Mouse (Mus musculus): ENCODE data around the gene Itpk1. TPM values are rescaled to one million over a fixed set of nuclear protein-coding genes. Genes with fewer than 3 reads are reported as not detected.
A peak's percentile ranks its signal among the peaks of the same experiment; 100 is the strongest.

Itpk1 gene
- polyA plus RNA-seq (2014; fragmentation: Nextera tagmentation; extraction: Ambion mirVana): 24.0 and 30.1 TPM in 2 replicates

- no peaks in the 10 kb centered on the region for H3K27me3 ChIP-seq (ENCODE audit: control insufficient read depth, insufficient read depth, low read length)
- peak within 1 kb of the TSS; percentile 89 for H3K27ac ChIP-seq (replicated peaks; ENCODE audit: low read depth, low read length)
- H3K4me1 ChIP-seq (ENCODE audit: control insufficient read depth, insufficient read depth, low read length): peaks cover 28% of the 10 kb centered on the region
- under 1% methylated on average over 77 of the region's 105 CpGs for WGBS
- H3K9me3 ChIP-seq (ENCODE audit: control insufficient read depth, low read length): no peaks in the 10 kb centered on the region
- peak; percentile 88 for DNase-seq
- no peaks in the 10 kb centered on the region for H3K36me3 ChIP-seq (ENCODE audit: control insufficient read depth, insufficient read depth, low read length)
- H3K4me3 ChIP-seq (replicated peaks; ENCODE audit: low read depth, low read length): peak within 1 kb of the TSS; percentile 67
- peak within 1 kb of the TSS; percentile 79 for H3K4me2 ChIP-seq (ENCODE audit: low read length)
- peak within 1 kb of the TSS; percentile 73 for H3K9ac ChIP-seq (replicated peaks; ENCODE audit: low read length)
- peak; percentile 84 for ATAC-seq (ENCODE audit: low FRiP score, low TSS enrichment)
Measured at GRCm38 (mm10) chr12:102704457-102705198, at the start of gene Itpk1. Gene Itpk1, minus strand, starts transcription at chr12:102704930.

- Histone ChIP-seq H3K27me3 (ENCODE audit: control insufficient read depth, insufficient read depth, low read length) (no peaks in the 10 kb centered on the region), H3K9ac (replicated peaks; ENCODE audit: low read length) (no peak overlapping the region), H3K36me3 (ENCODE audit: control insufficient read depth, insufficient read depth, low read length) (peaks cover 18% of the 10 kb centered on the region), H3K4me3 (replicated peaks; ENCODE audit: low read depth, low read length) (no peak overlapping the region), H3K9me3 (ENCODE audit: control insufficient read depth, low read length) (no peaks in the 10 kb centered on the region), H3K27ac (replicated peaks; ENCODE audit: low read depth, low read length) (no peak overlapping the region), H3K4me2 (ENCODE audit: low read length) (no peak overlapping the region), H3K4me1 (ENCODE audit: control insufficient read depth, insufficient read depth, low read length) (peaks cover 9% of the 10 kb centered on the region)
- 87% methylated on average over 3 of the region's 3 CpGs for WGBS
- ATAC-seq (ENCODE audit: low FRiP score, low TSS enrichment) (no peak), DNase-seq (no peak)
Measured at GRCm38 (mm10) chr12:102748256-102748655, 43.5 kb upstream of the Itpk1 start.

GRCm38 (mm10) chr12:102744839-102745238 lies 40.1 kb upstream of the Itpk1 start:
- DNase-seq: no peak

GRCm38 (mm10) chr12:102743589-102744574 lies 39.2 kb upstream of the Itpk1 start, which contains the start of the genes Moap1 and Tmem251:
Gene Moap1, minus strand, starts transcription at chr12:102743661.
Gene Tmem251, plus strand, starts transcription at chr12:102743762.
- H3K4me1 ChIP-seq (ENCODE audit: control insufficient read depth, insufficient read depth, low read length): peaks cover 20% of the 10 kb centered on the region
- under 1% methylated on average over 63 of the region's 63 CpGs for WGBS
- H3K4me2 ChIP-seq (ENCODE audit: low read length): peak within 1 kb of the TSS; percentile 86
- DNase-seq (peak; percentile 96), ATAC-seq (ENCODE audit: low FRiP score, low TSS enrichment) (peak; percentile 97)
- H3K4me3 ChIP-seq (replicated peaks; ENCODE audit: low read depth, low read length): peak within 1 kb of the TSS; percentile 84
- H3K27ac ChIP-seq (replicated peaks; ENCODE audit: low read depth, low read length): peak within 1 kb of the TSS; percentile 93
- H3K27me3 ChIP-seq (ENCODE audit: control insufficient read depth, insufficient read depth, low read length): no peaks in the 10 kb centered on the region
- H3K9me3 ChIP-seq (ENCODE audit: control insufficient read depth, low read length): no peaks in the 10 kb centered on the region
- peaks cover 21% of the 10 kb centered on the region for H3K36me3 ChIP-seq (ENCODE audit: control insufficient read depth, insufficient read depth, low read length)
- peak within 1 kb of the TSS; percentile 93 for H3K9ac ChIP-seq (replicated peaks; ENCODE audit: low read length)

More at GRCm38 (mm10) chr12:102744839-102745238, 40.1 kb upstream of the Itpk1 start:
- Histone ChIP-seq H3K27me3 (ENCODE audit: control insufficient read depth, insufficient read depth, low read length) (no peaks in the 10 kb centered on the region), H3K36me3 (ENCODE audit: control insufficient read depth, insufficient read depth, low read length) (peaks cover 21% of the 10 kb centered on the region), H3K4me3 (replicated peaks; ENCODE audit: low read depth, low read length) (no peak overlapping the region), H3K9ac (replicated peaks; ENCODE audit: low read length) (no peak overlapping the region), H3K4me2 (ENCODE audit: low read length) (peak overlapping the region; percentile 86), H3K4me1 (ENCODE audit: control insufficient read depth, insufficient read depth, low read length) (peaks cover 20% of the 10 kb centered on the region), H3K9me3 (ENCODE audit: control insufficient read depth, low read length) (no peaks in the 10 kb centered on the region), H3K27ac (replicated peaks; ENCODE audit: low read depth, low read length) (no peak overlapping the region)
- no peak for ATAC-seq (ENCODE audit: low FRiP score, low TSS enrichment)
- 65% methylated on average over 6 of the region's 6 CpGs for WGBS

GRCm38 (mm10) chr12:102743036-102743588 lies 38.4 kb upstream of the Itpk1 start:
- peak overlapping the region; percentile 93 for H3K9ac ChIP-seq (replicated peaks; ENCODE audit: low read length)
- under 1% methylated on average over 33 of the region's 33 CpGs for WGBS
- peak overlapping the region; percentile 93 for H3K27ac ChIP-seq (replicated peaks; ENCODE audit: low read depth, low read length)
- H3K27me3 ChIP-seq (ENCODE audit: control insufficient read depth, insufficient read depth, low read length): no peaks in the 10 kb centered on the region
- H3K4me3 ChIP-seq (replicated peaks; ENCODE audit: low read depth, low read length): peak overlapping the region; percentile 84
- H3K4me2 ChIP-seq (ENCODE audit: low read length): peak overlapping the region; percentile 86
- ATAC-seq (ENCODE audit: low FRiP score, low TSS enrichment) (peak; percentile 68), DNase-seq (no peak)
- peaks cover 17% of the 10 kb centered on the region for H3K36me3 ChIP-seq (ENCODE audit: control insufficient read depth, insufficient read depth, low read length)
- no peaks in the 10 kb centered on the region for H3K9me3 ChIP-seq (ENCODE audit: control insufficient read depth, low read length)
- H3K4me1 ChIP-seq (ENCODE audit: control insufficient read depth, insufficient read depth, low read length): peaks cover 20% of the 10 kb centered on the region

- WGBS: 90% methylated on average over 7 of the region's 7 CpGs
- ATAC-seq (ENCODE audit: low FRiP score, low TSS enrichment) (no peak), DNase-seq (no peak)
- H3K4me3 ChIP-seq (replicated peaks; ENCODE audit: low read depth, low read length): no peak overlapping the region
- peaks cover 20% of the 10 kb centered on the region for H3K4me1 ChIP-seq (ENCODE audit: control insufficient read depth, insufficient read depth, low read length)
- H3K4me2 ChIP-seq (ENCODE audit: low read length): peak overlapping the region; percentile 86
- no peak overlapping the region for H3K27ac ChIP-seq (replicated peaks; ENCODE audit: low read depth, low read length)
- H3K9me3 ChIP-seq (ENCODE audit: control insufficient read depth, low read length): no peaks in the 10 kb centered on the region
- 0 out of 2 replicates have a peak overlapping the region, but pooled peaks have one; percentile 93 for H3K9ac ChIP-seq (replicated peaks; ENCODE audit: low read length)
- peaks cover 10% of the 10 kb centered on the region for H3K36me3 ChIP-seq (ENCODE audit: control insufficient read depth, insufficient read depth, low read length)
- H3K27me3 ChIP-seq (ENCODE audit: control insufficient read depth, insufficient read depth, low read length): no peaks in the 10 kb centered on the region
Measured at GRCm38 (mm10) chr12:102742056-102742455, 37.3 kb upstream of the Itpk1 start.

- H3K27me3 ChIP-seq (ENCODE audit: control insufficient read depth, insufficient read depth, low read length): no peaks in the 10 kb centered on the region
- H3K27ac ChIP-seq (replicated peaks; ENCODE audit: low read depth, low read length): no peak overlapping the region
- no peaks in the 10 kb centered on the region for H3K9me3 ChIP-seq (ENCODE audit: control insufficient read depth, low read length)
- no peak overlapping the region for H3K9ac ChIP-seq (replicated peaks; ENCODE audit: low read length)
- H3K4me2 ChIP-seq (ENCODE audit: low read length): no peak overlapping the region
- ATAC-seq (ENCODE audit: low FRiP score, low TSS enrichment): no peak
- 67% methylated on average over 3 of the region's 3 CpGs for WGBS
- peak; percentile 62 for DNase-seq
- no peak overlapping the region for H3K4me3 ChIP-seq (replicated peaks; ENCODE audit: low read depth, low read length)
- peaks cover 3% of the 10 kb centered on the region; the same call in 1 of the 2 replicates for H3K36me3 ChIP-seq (ENCODE audit: control insufficient read depth, insufficient read depth, low read length)
- peaks cover 20% of the 10 kb centered on the region for H3K4me1 ChIP-seq (ENCODE audit: control insufficient read depth, insufficient read depth, low read length)
Measured at GRCm38 (mm10) chr12:102740285-102740684, 35.6 kb upstream of the Itpk1 start.

- ATAC-seq (ENCODE audit: low FRiP score, low TSS enrichment) (no peak), DNase-seq (no peak)
- H3K9me3 ChIP-seq (ENCODE audit: control insufficient read depth, low read length): no peaks in the 10 kb centered on the region
- peaks cover 3% of the 10 kb centered on the region; the same call in 1 of the 2 replicates for H3K36me3 ChIP-seq (ENCODE audit: control insufficient read depth, insufficient read depth, low read length)
- H3K4me2 ChIP-seq (ENCODE audit: low read length): no peak overlapping the region
- no peak overlapping the region for H3K9ac ChIP-seq (replicated peaks; ENCODE audit: low read length)
- WGBS: 85% methylated on average over 5 of the region's 5 CpGs
- no peak overlapping the region for H3K27ac ChIP-seq (replicated peaks; ENCODE audit: low read depth, low read length)
- H3K27me3 ChIP-seq (ENCODE audit: control insufficient read depth, insufficient read depth, low read length): no peaks in the 10 kb centered on the region
- H3K4me1 ChIP-seq (ENCODE audit: control insufficient read depth, insufficient read depth, low read length): peaks cover 11% of the 10 kb centered on the region; the same call in 1 of the 2 replicates
- no peak overlapping the region for H3K4me3 ChIP-seq (replicated peaks; ENCODE audit: low read depth, low read length)
Measured at GRCm38 (mm10) chr12:102739096-102739495, 34.4 kb upstream of the Itpk1 start.
